Mouse (Mus musculus) cerebellum, adult 8-10 months (tissue): ENCODE results near the gene Olfr958.

ENCODE experiments used
- DNase-seq: peaks from one replicate; pipeline ENCODE4 v3.0.0; 2022

Olfr958 gene

GRCm38 (mm10) chr9:39553946-39554345 lies at the start of gene Olfr958:
TSS of gene Olfr958 (minus strand) at chr9:39554054.
- DNase-seq: no peak

GRCm38 (mm10) chr9:39603333-39603845 lies 49.5 kb upstream of the Olfr958 start:
- DNase-seq: no peak

- DNase-seq: no peak
These were observed 48.9 kb upstream of the Olfr958 start for GRCm38 (mm10) chr9:39602536-39603332.

GRCm38 (mm10) chr9:39577050-39577449 lies 23.2 kb upstream of the Olfr958 start:
- no peak for DNase-seq

- no peak for DNase-seq
These were observed 21.6 kb upstream of the Olfr958 start, which contains the start of gene Olfr959 for GRCm38 (mm10) chr9:39575469-39575868. TSS of gene Olfr959 (minus strand) at chr9:39575569.

GRCm38 (mm10) chr9:39558349-39558647 lies 4.4 kb upstream of the Olfr958 start:
- DNase-seq: no peak

- DNase-seq: no peak
These were observed 3.9 kb upstream of the Olfr958 start for GRCm38 (mm10) chr9:39557529-39558348.

- no peak for DNase-seq
These were observed 3.0 kb downstream of the Olfr958 start for GRCm38 (mm10) chr9:39550806-39551205.

- DNase-seq: no peak
These were observed 30.1 kb downstream of the Olfr958 start for GRCm38 (mm10) chr9:39523616-39524285.

- no peak for DNase-seq
These were observed 35.3 kb downstream of the Olfr958 start for GRCm38 (mm10) chr9:39518595-39518994.

- DNase-seq: no peak
These were observed 38.3 kb downstream of the Olfr958 start, which contains the start of gene Olfr957 for GRCm38 (mm10) chr9:39515531-39515930. TSS of gene Olfr957 (minus strand) at chr9:39515809.

- no peak for DNase-seq
These were observed 44.4 kb downstream of the Olfr958 start for GRCm38 (mm10) chr9:39509412-39509811.

- DNase-seq: peak; percentile 11
These were observed 44.9 kb downstream of the Olfr958 start for GRCm38 (mm10) chr9:39508998-39509397.
